ENCODE assay signal across 7 mouse cellular contexts in genomic region chr2:172474970-172475369, GRCm38 (mm10). TPM values are rescaled to one million over a fixed set of nuclear protein-coding genes. Genes with fewer than 3 reads are reported as not detected.
DNase-seq lines count a peak whose midpoint lies in the region; TF ChIP-seq lines count a peak whose summit lies in the region.

No protein-coding gene starts in this region.

- TF ChIP-seq POLR2A in spleen, adult 2 months (IDR thresholded peaks at IDR 0.05; ENCODE audit: low read depth, low read length) = no peak

- H3K27me3 ChIP-seq in spleen, adult 2 months (ENCODE audit: control insufficient read depth, insufficient read depth, low read length) = no peaks in the 10 kb centered on the region

- DNase-seq in layer of hippocampus, adult 2 months (ENCODE audit: low spot score in 2 of 2) = no peak
- DNase-seq in layer of hippocampus, adult 11-12 months (ENCODE audit: low spot score) = no peak
- DNase-seq in R1 (ENCODE audit: low read depth, low spot score) = peak; percentile 65
- peak; percentile 32 for DNase-seq in forelimb bud, embryonic 11.5 days (ENCODE audit: low read depth, low spot score)
- DNase-seq in spleen, adult 2 months (ENCODE audit: low read depth in 1 of 2, low spot score in 2 of 2) = peak; percentile 5 to 36
- DNase-seq in layer of hippocampus, postnatal 25 days (ENCODE audit: extremely low spot score in 1 of 2, low spot score in 1 of 2) = no peak
- DNase-seq in neural tube, embryonic 10.5 days (ENCODE audit: extremely low spot score, low spot score) = no peak

- no peak overlapping the region for H3K27ac ChIP-seq in layer of hippocampus, adult 2 months
- H3K27ac ChIP-seq in spleen, adult 2 months (ENCODE audit: insufficient read depth, low read length) = no peak overlapping the region

- peak; percentile 63 for TF ChIP-seq CTCF in layer of hippocampus, adult 2 months (conservative IDR thresholded peaks at IDR 0.05)
- TF ChIP-seq CTCF in spleen, adult 2 months (IDR thresholded peaks at IDR 0.05; ENCODE audit: extremely low read depth, insufficient read depth, insufficient read length, insufficient replicate concordance) = peak; percentile 20; the same call in 1 of the 2 replicates

- 33% methylated on average over 6 of the region's 6 CpGs for WGBS in spleen, adult 2 months

- H3K4me3 ChIP-seq in layer of hippocampus, adult 2 months = no peak overlapping the region
- H3K4me3 ChIP-seq in spleen, adult 2 months (ENCODE audit: extremely low read depth, insufficient read depth, insufficient read length) = no peak overlapping the region

- H3K36me3 ChIP-seq in spleen, adult 2 months (ENCODE audit: control insufficient read depth, insufficient read depth, low read length) = peaks cover 1% of the 10 kb centered on the region; the same call in 1 of the 2 replicates

- H3K4me1 ChIP-seq in spleen, adult 2 months (ENCODE audit: control insufficient read depth, insufficient read depth, insufficient read length) = no peaks in the 10 kb centered on the region

RNA-seq across cellular contexts. Expression of gene Fam209, which starts 2.6 kb away (rescaled TPM):
- total RNA-seq in layer of hippocampus, adult 2 months (2021) = not detected
- polyA plus RNA-seq in spleen, adult 2 months (2012; rRNA removed) = 0.21 TPM in 1 of 2 replicates, not detected in the other
- not detected for total RNA-seq in layer of hippocampus, postnatal 25 days (2021)

RNA-seq across cellular contexts. Expression of gene Gcnt7, which starts 16.6 kb away (rescaled TPM):
- total RNA-seq in layer of hippocampus, adult 2 months (2021) = not detected
- not detected in 2 replicates for polyA plus RNA-seq in spleen, adult 2 months (2012; rRNA removed)
- not detected for total RNA-seq in layer of hippocampus, postnatal 25 days (2021)

RNA-seq across cellular contexts. Expression of gene Rtf2, which starts 34.6 kb away (rescaled TPM):
- total RNA-seq in layer of hippocampus, adult 2 months (2021) = 10 to 100 TPM; 66.5 to 74.4 TPM
- 30.9 and 35.0 TPM in 2 replicates for polyA plus RNA-seq in spleen, adult 2 months (2012; rRNA removed)
- 10 to 100 TPM; 68.3 to 72.9 TPM for total RNA-seq in layer of hippocampus, postnatal 25 days (2021)

Comparison
In these comparisons a context has a peak if more than half of its experiments do, and no peak if none do; other contexts are left out.
1. DNase-seq: peak in R1 (single experiment), forelimb bud, embryonic 11.5 days (single experiment) and spleen, adult 2 months (2 of 2); none in layer of hippocampus, adult 2 months (0 of 2), layer of hippocampus, adult 11-12 months (single experiment), layer of hippocampus, postnatal 25 days (0 of 2) and neural tube, embryonic 10.5 days (single experiment).